Mouse (Mus musculus) left cerebral cortex, postnatal 25 days (tissue): Measurements from ENCODE around the gene Slc15a1. TPM values are rescaled to one million over a fixed set of nuclear protein-coding genes. Genes with fewer than 3 reads are reported as not detected.
"Not testable (repeated sequence)": the region's sequence is repeated elsewhere in the genome, so short reads cannot be mapped to it uniquely, and the experiment has no call there.

Experiments used
- DNase-seq, 2 experiments: peaks; one replicate each; pipeline ENCODE4 v3.0.0; 2022; ENCODE audit warnings: low spot score in 2 of 2, mixed read lengths in 1 of 2
- intact Hi-C: fragments of 180-260 bp; cut with DNase I; formaldehyde crosslinking; loops from one replicate; pipeline ENCODE4 v1.15.1; 2025
- total RNA-seq, 2 experiments: library from RNA; stranded (reverse); gene quantifications; 2 replicates each; pipeline ENCODE4 v1.2.3; 2021

Gene Slc15a1
- total RNA-seq, 2 experiments from 2014 or later, result not detected

DNA sequence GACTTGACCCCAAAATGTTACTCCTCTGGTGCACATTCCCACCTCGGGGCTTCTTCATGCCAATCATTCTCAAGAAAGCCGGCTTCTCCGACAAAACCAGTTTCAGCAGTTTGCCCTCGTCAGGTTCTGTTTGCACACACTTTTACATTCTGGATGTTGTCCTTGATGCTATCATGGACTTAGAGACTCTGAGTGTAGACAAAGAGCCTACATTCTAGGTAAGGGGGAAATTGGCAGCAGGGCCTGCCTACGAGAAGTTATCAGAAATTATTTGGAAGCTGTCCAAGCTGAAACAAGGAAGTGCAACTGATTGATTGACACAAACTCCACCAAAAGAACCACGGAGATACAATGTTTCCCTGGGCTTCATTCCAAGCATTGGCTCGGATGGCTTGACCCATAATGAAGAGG lies 81.7 kb downstream of the Slc15a1 start:
- intact Hi-C loops, result no loop called here
- DNase-seq, result no peak

DNA sequence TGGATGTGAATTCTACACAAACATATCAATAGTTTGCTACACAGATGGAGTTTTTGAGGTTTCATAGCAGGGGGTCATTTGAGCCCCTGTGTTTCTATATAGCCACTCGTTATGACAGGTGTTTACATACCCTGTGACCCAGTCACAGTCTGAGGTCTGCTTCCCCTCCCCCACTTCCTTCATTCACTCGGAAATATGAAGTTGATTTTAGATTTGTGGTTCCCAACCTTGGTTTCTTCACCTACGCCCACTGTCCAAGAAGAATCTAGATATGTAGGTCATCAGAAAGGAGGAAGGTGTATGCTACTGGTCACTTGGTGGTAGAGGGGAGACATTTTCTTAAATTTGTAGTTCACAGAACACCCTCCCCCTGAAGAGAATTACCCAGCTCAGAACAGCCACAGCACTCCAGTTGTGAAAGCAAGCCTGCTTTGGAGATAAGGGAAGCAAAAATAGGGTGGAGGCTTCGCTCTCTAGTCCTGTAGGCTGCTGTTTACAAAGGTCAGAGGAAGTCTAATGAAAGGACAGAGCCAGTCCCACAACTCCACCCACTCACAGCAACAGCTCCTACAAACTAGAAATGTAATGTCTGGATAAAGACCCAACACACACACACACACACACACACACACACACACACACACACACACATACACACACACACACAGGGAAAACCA lies 82.2 kb downstream of the Slc15a1 start:
- intact Hi-C loops, result no loop called here
- DNase-seq, result no peak

DNA sequence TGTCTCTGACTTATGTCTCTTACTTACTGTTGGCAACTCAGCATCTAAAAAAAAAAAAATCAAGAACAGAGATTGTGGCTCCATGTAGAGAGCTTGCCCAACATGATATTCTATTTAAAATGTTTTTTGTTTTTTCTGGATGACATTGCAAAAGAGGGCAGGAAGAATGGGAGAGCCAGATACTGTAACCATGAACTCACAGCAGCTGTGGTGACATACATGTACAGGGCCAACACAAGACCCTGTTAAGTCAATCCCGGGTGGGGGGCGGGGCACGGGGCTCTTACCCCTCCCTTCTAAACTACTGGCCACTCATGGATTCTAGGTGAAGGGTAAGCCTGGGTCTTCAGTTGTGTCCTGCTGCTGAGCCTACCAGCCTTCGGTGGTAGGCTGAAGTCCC lies 83.1 kb downstream of the Slc15a1 start:
- DNase-seq, result no peak
- intact Hi-C loops, result no loop called here

DNA sequence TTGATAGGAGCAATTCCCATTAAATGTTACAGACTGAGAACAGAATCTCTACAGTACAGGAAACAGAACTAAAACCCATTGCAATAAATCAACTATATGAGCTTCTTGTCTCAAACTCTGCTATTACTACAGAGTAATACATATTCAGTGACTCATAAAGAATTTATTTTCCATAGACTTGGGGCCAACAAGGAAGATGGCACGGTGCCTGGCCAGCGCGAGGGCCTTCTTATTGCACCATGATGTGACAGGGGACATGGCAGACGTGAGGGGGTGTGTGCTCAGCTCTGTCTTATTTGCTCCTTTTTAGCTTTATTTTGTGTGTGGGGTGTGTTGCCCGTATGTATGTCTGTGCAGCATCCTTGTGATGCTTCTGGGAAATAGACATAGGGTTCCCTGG lies 87.5 kb downstream of the Slc15a1 start:
- intact Hi-C loops, result no loop called here
- peak in 1 of 2 experiments; percentile 24 for DNase-seq

DNA sequence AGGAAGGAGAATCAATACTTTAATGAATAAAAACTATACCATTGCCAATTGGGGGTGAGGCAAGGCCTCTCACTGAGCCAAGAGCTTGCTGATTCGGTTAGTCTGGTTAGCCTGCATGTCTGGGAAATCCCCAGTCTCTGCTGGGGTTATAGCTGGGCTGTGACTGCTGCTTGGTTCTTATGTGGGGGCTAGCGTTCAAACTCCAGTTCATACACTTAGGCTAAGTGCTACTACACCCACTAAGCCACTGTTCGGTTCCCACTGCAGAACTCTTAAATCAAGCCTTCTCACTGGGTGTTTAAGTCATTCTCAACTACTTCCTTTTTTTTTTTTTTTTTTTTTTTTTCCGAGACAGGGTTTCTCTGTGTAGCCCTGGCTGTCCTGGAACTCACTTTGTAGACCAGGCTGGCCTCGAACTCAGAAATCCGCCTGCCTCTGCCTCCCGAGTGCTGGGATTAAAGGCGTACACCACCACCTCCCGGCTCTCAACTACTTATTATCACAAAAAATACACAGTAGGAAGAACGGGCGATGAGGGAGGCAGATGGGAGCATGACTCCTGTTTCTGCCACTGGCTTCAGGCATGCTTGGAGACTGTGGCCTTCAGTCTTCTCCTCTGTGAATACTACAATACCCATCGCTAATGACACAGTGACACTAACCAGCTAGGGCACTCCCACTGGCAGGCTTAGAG lies 88.3 kb downstream of the Slc15a1 start:
- no peak for DNase-seq
- intact Hi-C loops, result no loop called here

DNA sequence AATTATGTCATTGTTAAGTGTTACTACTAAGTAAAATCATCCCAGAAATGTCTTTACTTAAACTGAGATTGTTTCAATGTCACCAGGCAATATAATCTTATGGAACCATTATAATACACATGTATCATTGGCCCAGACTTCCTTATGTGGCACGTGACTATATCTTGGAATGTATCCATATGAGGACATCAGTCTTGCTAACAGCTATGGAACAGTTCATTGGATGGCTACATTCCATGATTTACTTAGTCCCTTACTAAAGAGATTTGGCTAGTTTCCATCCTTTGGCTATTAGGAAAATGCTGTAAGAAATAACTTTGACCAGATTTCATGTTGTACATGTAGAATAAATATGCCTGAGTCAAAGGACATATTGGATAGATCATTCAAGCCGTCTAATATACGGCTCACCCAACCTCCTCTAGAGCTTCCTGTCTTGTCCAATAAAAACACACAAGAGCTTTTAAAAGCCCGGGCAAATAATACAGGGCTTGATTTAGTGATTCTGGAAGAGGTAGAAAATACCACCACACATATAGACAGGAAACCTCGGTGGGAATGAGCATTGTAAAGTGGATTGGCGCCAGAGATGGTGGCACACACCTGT lies 90.3 kb downstream of the Slc15a1 start:
- intact Hi-C loops, result no loop called here
- no peak for DNase-seq

DNA sequence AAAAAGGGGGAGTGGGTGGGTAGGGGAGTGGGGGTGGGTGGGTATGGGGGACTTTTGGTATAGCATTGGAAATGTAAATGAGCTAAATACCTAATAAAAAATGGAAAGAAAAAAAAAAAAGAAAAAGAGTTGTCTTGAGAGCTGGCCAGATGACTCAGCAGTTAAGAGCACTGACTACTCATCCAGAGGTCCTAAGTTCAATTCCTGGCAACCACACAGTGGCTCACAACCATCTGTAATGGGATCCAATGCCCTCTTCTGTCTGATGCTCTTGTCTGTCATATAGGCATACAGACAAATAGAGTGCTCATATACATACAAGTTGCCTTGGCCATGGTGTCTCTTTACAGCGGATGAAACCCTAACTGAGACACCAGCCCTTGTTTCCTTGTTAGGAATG lies 91.3 kb downstream of the Slc15a1 start:
- intact Hi-C loops, DNase-seq: not testable (repeated sequence)

Other genes starting within 250 kb of the Slc15a1 start
- gene Stk24, start 125.2 kb downstream of the Slc15a1 start, total RNA-seq, result 10 to 100 TPM; 58.9 to 65.1 TPM